Mouse (Mus musculus): ENCODE results near the gene Ipo9.

Gene Ipo9

GRCm38 (mm10) chr1:135368982-135369381 is 61.3 kb downstream of the Ipo9 start:
- DNase-seq (ENCODE audit: low read depth in 2 of 2, low spot score in 2 of 2): no peak

- peak; percentile 3 to 34 for DNase-seq (ENCODE audit: low read depth in 2 of 2, low spot score in 2 of 2)
Measured at GRCm38 (mm10) chr1:135368245-135368644, 62.1 kb downstream of the Ipo9 start.

GRCm38 (mm10) chr1:135367595-135367994 is 62.7 kb downstream of the Ipo9 start:
- no peak for DNase-seq (ENCODE audit: low read depth in 2 of 2, low spot score in 2 of 2)

- no peak for DNase-seq (ENCODE audit: low read depth in 2 of 2, low spot score in 2 of 2)
Measured at GRCm38 (mm10) chr1:135367005-135367404, 63.3 kb downstream of the Ipo9 start.

GRCm38 (mm10) chr1:135366380-135366779 is 63.9 kb downstream of the Ipo9 start:
- DNase-seq (ENCODE audit: low read depth in 2 of 2, low spot score in 2 of 2): no peak

GRCm38 (mm10) chr1:135363446-135363845 is 66.9 kb downstream of the Ipo9 start:
- DNase-seq (ENCODE audit: low read depth in 2 of 2, low spot score in 2 of 2): no peak

GRCm38 (mm10) chr1:135362115-135362514 is 68.2 kb downstream of the Ipo9 start:
- DNase-seq (ENCODE audit: low read depth in 2 of 2, low spot score in 2 of 2): no peak

GRCm38 (mm10) chr1:135361491-135361890 is 68.8 kb downstream of the Ipo9 start:
- DNase-seq (ENCODE audit: low read depth in 2 of 2, low spot score in 2 of 2): no peak

- DNase-seq (ENCODE audit: low read depth in 2 of 2, low spot score in 2 of 2): no peak
Measured at GRCm38 (mm10) chr1:135359071-135359470, 71.2 kb downstream of the Ipo9 start.

- DNase-seq (ENCODE audit: low read depth in 2 of 2, low spot score in 2 of 2): no peak
Measured at GRCm38 (mm10) chr1:135351953-135352352, 78.3 kb downstream of the Ipo9 start.

- no peak for DNase-seq (ENCODE audit: low read depth in 2 of 2, low spot score in 2 of 2)
Measured at GRCm38 (mm10) chr1:135347498-135348169, 82.7 kb downstream of the Ipo9 start.

- no peak for DNase-seq (ENCODE audit: low read depth in 2 of 2, low spot score in 2 of 2)
Measured at GRCm38 (mm10) chr1:135346891-135347290, 83.4 kb downstream of the Ipo9 start.

GRCm38 (mm10) chr1:135344026-135344425 is 86.3 kb downstream of the Ipo9 start:
- no peak for DNase-seq (ENCODE audit: low read depth in 2 of 2, low spot score in 2 of 2)

- DNase-seq (ENCODE audit: low read depth in 2 of 2, low spot score in 2 of 2): no peak
Measured at GRCm38 (mm10) chr1:135341947-135342346, 88.4 kb downstream of the Ipo9 start.

All from CD8-positive naive resting alpha-beta T cell, adult 2 months (primary cell).